8 mouse cellular contexts compared by ENCODE assay signal in the genomic region with DNA sequence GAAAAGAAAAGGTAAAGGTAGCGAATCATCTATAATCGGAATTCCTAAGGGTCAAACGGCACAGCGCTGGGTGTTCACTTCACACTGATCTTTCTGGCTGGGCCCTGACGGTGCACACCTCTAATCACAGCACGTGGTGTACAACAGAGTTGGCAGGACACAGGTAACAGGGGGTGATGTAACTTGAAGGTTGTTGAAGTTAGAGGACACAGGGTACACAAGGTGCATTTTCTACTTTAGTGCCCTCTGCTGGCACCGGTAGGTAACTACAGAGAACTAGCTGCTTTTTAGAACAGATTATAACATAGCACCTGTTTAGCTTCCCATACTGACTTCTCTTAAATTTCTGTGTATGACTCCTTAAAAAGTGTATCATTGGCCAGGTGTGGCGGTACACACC. TPM values are rescaled to one million over a fixed set of nuclear protein-coding genes. Genes with fewer than 3 reads are reported as not detected.
DNase-seq lines count a peak whose midpoint lies in the region; ATAC-seq and TF ChIP-seq lines count a peak whose summit lies in the region.
"Had no signal": no experiment of that assay in that cellular context is flagged by ENCODE, and none has a peak within 500 bp of the region (broad histone marks: within the 10 kb centered on the region; RNA-seq: fewer than 3 reads in every experiment).

No protein-coding gene starts in this region.

- H3K4me3 ChIP-seq in forebrain, embryonic 10.5 days = no peak overlapping the region
- H3K4me3 ChIP-seq: neural tube, embryonic 13.5 days had no signal

- TF ChIP-seq CTCF in Patski (IDR thresholded peaks at IDR 0.05) = peak; percentile 73

- H3K36me3 ChIP-seq in forebrain, embryonic 10.5 days (replicated peaks) = peaks cover 88% of the 10 kb centered on the region

- 85% methylated on average over 8 of the region's 8 CpGs for WGBS in forebrain, embryonic 10.5 days

- CTCF ChIA-PET in Patski (lab: Charles Lee) = interaction anchor here (1.2 to 2.9 kb wide), 7 partner anchors 8 to 39 kb away, joined by 3 to 15 read pairs (median 4); no protein-coding TSS in a partner anchor

- DNase-seq in kidney, adult 8-10 months = peak; percentile 36 to 41
- DNase-seq in kidney, postnatal 10 days = no peak
- no peak for DNase-seq in Patski (ENCODE audit: low read depth, low spot score)
- peak; percentile 34 for DNase-seq in lung, postnatal 25 days (ENCODE audit: low spot score)
- DNase-seq in forebrain, embryonic 10.5 days (ENCODE audit: extremely low spot score, low spot score) = no peak
- DNase-seq in layer of hippocampus, adult 11-12 months (ENCODE audit: low spot score) = no peak

- H3K9me3 ChIP-seq in forebrain, embryonic 10.5 days = no peaks in the 10 kb centered on the region
- H3K9me3 ChIP-seq: neural tube, embryonic 13.5 days had no signal

- no peak for ATAC-seq in Patski
- ATAC-seq in erythroblast, adult 5-6 weeks (replicated peaks; ENCODE audit: low FRiP score, poor library complexity, severe bottlenecking) = peak; percentile 73

- H3K4me1 ChIP-seq in forebrain, embryonic 10.5 days = no peaks in the 10 kb centered on the region
- H3K4me1 ChIP-seq: neural tube, embryonic 13.5 days had no signal

- no peaks in the 10 kb centered on the region for H3K27me3 ChIP-seq in Patski
- H3K27me3 ChIP-seq in forebrain, embryonic 10.5 days (ENCODE audit: poor library complexity, severe bottlenecking) = no peaks in the 10 kb centered on the region
- H3K27me3 ChIP-seq: neural tube, embryonic 13.5 days had no signal

- POLR2A ChIA-PET in Patski (lab: Charles Lee) = no interaction called here

- in situ Hi-C loops in Patski (cut with MboI; ENCODE audit: low pct_unique_long_range_greater_than_20kb) = no loop called here

- H3K27ac ChIP-seq in forebrain, embryonic 10.5 days = no peak overlapping the region
- H3K27ac ChIP-seq: neural tube, embryonic 13.5 days had no signal

RNA-seq across cellular contexts. Expression of gene Ecd, which starts 7.8 kb away (rescaled TPM):
- polyA plus RNA-seq in Patski (2021) = 46.4 TPM
- total RNA-seq in erythroblast, adult 5-6 weeks (2015; ENCODE audit: low replicate concordance) = 10.2 and 10.9 TPM in 2 replicates
- total RNA-seq in erythroblast, adult 5-6 weeks (2017; ENCODE audit: low replicate concordance) = 9.1 and 10.2 TPM in 2 replicates
- polyA plus RNA-seq in forebrain, embryonic 10.5 days (2016; fragmentation: Nextera tagmentation; extraction: Ambion mirVana) = 79.2 and 81.1 TPM in 2 replicates

RNA-seq across cellular contexts. Expression of gene Fam149b, which starts 7.8 kb away (rescaled TPM):
- 40.7 TPM for polyA plus RNA-seq in Patski (2021)
- 12.5 and 23.2 TPM in 2 replicates for total RNA-seq in erythroblast, adult 5-6 weeks (2015; ENCODE audit: low replicate concordance)
- 5.5 and 10.5 TPM in 2 replicates for total RNA-seq in erythroblast, adult 5-6 weeks (2017; ENCODE audit: low replicate concordance)
- 45.7 and 48.3 TPM in 2 replicates for polyA plus RNA-seq in forebrain, embryonic 10.5 days (2016; fragmentation: Nextera tagmentation; extraction: Ambion mirVana)

RNA-seq across cellular contexts. Expression of gene Nudt13, which starts 45.7 kb away (rescaled TPM):
- 39.7 TPM for polyA plus RNA-seq in Patski (2021)
- 4.4 TPM in 1 of 2 replicates, not detected in the other for total RNA-seq in erythroblast, adult 5-6 weeks (2015; ENCODE audit: low replicate concordance)
- total RNA-seq in erythroblast, adult 5-6 weeks (2017; ENCODE audit: low replicate concordance) = 3.6 and 5.3 TPM in 2 replicates
- 9.9 and 12.0 TPM in 2 replicates for polyA plus RNA-seq in forebrain, embryonic 10.5 days (2016; fragmentation: Nextera tagmentation; extraction: Ambion mirVana)

RNA-seq across cellular contexts. Expression of gene Dnajc9, which starts 48.6 kb away (rescaled TPM):
- 61.1 TPM for polyA plus RNA-seq in Patski (2021)
- total RNA-seq in erythroblast, adult 5-6 weeks (2015; ENCODE audit: low replicate concordance) = 30.5 and 30.9 TPM in 2 replicates
- 51.7 and 71.7 TPM in 2 replicates for total RNA-seq in erythroblast, adult 5-6 weeks (2017; ENCODE audit: low replicate concordance)
- 374 and 381 TPM in 2 replicates for polyA plus RNA-seq in forebrain, embryonic 10.5 days (2016; fragmentation: Nextera tagmentation; extraction: Ambion mirVana)

RNA-seq across cellular contexts. Expression of gene Mrps16, which starts 53.3 kb away (rescaled TPM):
- 80.4 TPM for polyA plus RNA-seq in Patski (2021)
- 12.9 and 16.1 TPM in 2 replicates for total RNA-seq in erythroblast, adult 5-6 weeks (2015; ENCODE audit: low replicate concordance)
- total RNA-seq in erythroblast, adult 5-6 weeks (2017; ENCODE audit: low replicate concordance) = 5.0 and 14.6 TPM in 2 replicates
- polyA plus RNA-seq in forebrain, embryonic 10.5 days (2016; fragmentation: Nextera tagmentation; extraction: Ambion mirVana) = 78.0 and 78.5 TPM in 2 replicates

Comparison
In these comparisons a context has a peak if more than half of its experiments do, and no peak if none do; other contexts are left out.
1. DNase-seq: peak in kidney, adult 8-10 months (2 of 2) and lung, postnatal 25 days (single experiment); none in kidney, postnatal 10 days (single experiment), Patski (single experiment), forebrain, embryonic 10.5 days (single experiment) and layer of hippocampus, adult 11-12 months (single experiment).